Mouse (Mus musculus) MEL (cell line): ENCODE measurements around the gene Tppp3. TPM values are rescaled to one million over a fixed set of nuclear protein-coding genes. Genes with fewer than 3 reads are reported as not detected.

Experiments
- DNase-seq: peaks from one replicate; pipeline ENCODE4 v3.0.0; 2011; ENCODE audit warnings: low read depth, low spot score
- H3K27ac ChIP-seq: 2 replicates; pipeline ENCODE4 v1.5.1; 2012; ENCODE audit warnings: low read depth, mild to moderate bottlenecking, control low read depth, low read length, moderate library complexity; ENCODE audit not compliant: control insufficient read depth
- H3K27me3 ChIP-seq, 2 experiments: fragments of 150-350 bp in 1 of 2; sonication (generic) in 1 of 2; 2 replicates each; pipeline ENCODE4 v1.6.1; 2012; ENCODE audit warnings: low read length in 2 of 2, mild to moderate bottlenecking in 2 of 2, improper control_type of control experiment in 1 of 2, moderate library complexity in 1 of 2; ENCODE audit not compliant: insufficient read depth in 2 of 2, control insufficient read depth in 1 of 2
- H3K36me3 ChIP-seq, 2 experiments: 2 replicates each; pipeline ENCODE4 v1.6.1; 2012 to 2014; ENCODE audit warnings: low read length in 2 of 2, improper control_type of control experiment in 1 of 2, inconsistent platforms in 1 of 2, mild to moderate bottlenecking in 1 of 2; ENCODE audit not compliant: insufficient read depth in 2 of 2, control insufficient read depth in 1 of 2
- H3K4me1 ChIP-seq, 2 experiments: fragments of 150-350 bp in 1 of 2; sonication (generic) in 1 of 2; 2 replicates each; pipeline ENCODE4 v1.6.1; 2012; ENCODE audit warnings: low read length in 2 of 2, improper control_type of control experiment in 1 of 2, mild to moderate bottlenecking in 1 of 2; ENCODE audit not compliant: insufficient read depth in 2 of 2, control insufficient read depth in 1 of 2
- H3K4me3 ChIP-seq, 2 experiments: fragments of 150-350 bp in 1 of 2; sonication (generic) in 1 of 2; 2 replicates each; pipeline ENCODE4 v1.5.1; 2012; ENCODE audit warnings: low read depth in 2 of 2, low read length in 2 of 2, mild to moderate bottlenecking in 2 of 2, moderate library complexity in 2 of 2, control low read depth in 1 of 2, improper control_type of control experiment in 1 of 2; ENCODE audit not compliant: control insufficient read depth in 1 of 2, insufficient read depth in 1 of 2
- H3K79me2 ChIP-seq: 2 replicates; pipeline ENCODE4 v1.6.1; 2012; ENCODE audit warnings: mild to moderate bottlenecking, low read length, moderate library complexity; ENCODE audit not compliant: control insufficient read depth, poor library complexity, insufficient read depth
- H3K9ac ChIP-seq: 2 replicates; pipeline ENCODE4 v1.6.1; 2012; ENCODE audit warnings: low read depth, mild to moderate bottlenecking, control low read depth, low read length, moderate library complexity; ENCODE audit not compliant: control insufficient read depth, poor library complexity, severe bottlenecking
- H3K9me3 ChIP-seq: fragments of 150-350 bp; sonication (generic); replicated peaks from 2 replicates; pipeline ENCODE4 v1.6.1; 2012; ENCODE audit warnings: mild to moderate bottlenecking, low read length, improper control_type of control experiment, moderate library complexity; ENCODE audit not compliant: insufficient read depth
- BHLHE40 ChIP-seq: IDR thresholded peaks from 2 replicates; pipeline ENCODE4 v1.6.1; 2012; ENCODE audit warnings: low read depth, mild to moderate bottlenecking, inconsistent platforms, low read length, improper control_type of control experiment, borderline replicate concordance
- CHD1 ChIP-seq: IDR thresholded peaks from 2 replicates; pipeline ENCODE4 v1.6.1; 2012; ENCODE audit warnings: low read depth, mild to moderate bottlenecking, inconsistent platforms, low read length, improper control_type of control experiment
- CHD2 ChIP-seq: IDR thresholded peaks from 2 replicates; pipeline ENCODE4 v1.6.1; 2011; ENCODE audit warnings: low read length, improper control_type of control experiment
- CTCF ChIP-seq, 3 experiments: IDR thresholded peaks in 2 of 3; conservative IDR thresholded peaks in 1 of 3; 2 replicates each; pipeline ENCODE4 v1.5.1; 2011 to 2012; ENCODE audit warnings: low read length in 3 of 3, low read depth in 2 of 3, mild to moderate bottlenecking in 2 of 3, improper control_type of control experiment in 1 of 3, inconsistent platforms in 1 of 3, mixed read lengths in 1 of 3, moderate library complexity in 1 of 3; ENCODE audit not compliant: control insufficient read depth in 1 of 3, insufficient read depth in 1 of 3, poor library complexity in 1 of 3, severe bottlenecking in 1 of 3
- ELF1 ChIP-seq: IDR thresholded peaks from 2 replicates; pipeline ENCODE4 v1.6.1; 2014; ENCODE audit warnings: low read depth, mild to moderate bottlenecking, inconsistent platforms, low read length, improper control_type of control experiment, moderate library complexity
- GABPA ChIP-seq: IDR thresholded peaks from 2 replicates; pipeline ENCODE4 v1.6.1; 2012; ENCODE audit warnings: low read depth, mild to moderate bottlenecking, inconsistent platforms, low read length, improper control_type of control experiment, moderate library complexity
- JUND ChIP-seq: IDR thresholded peaks from 2 replicates; pipeline ENCODE4 v1.6.1; 2011; ENCODE audit warnings: low read depth, mild to moderate bottlenecking, improper control_type of control experiment, low read length
- MAFK ChIP-seq: IDR thresholded peaks from 2 replicates; pipeline ENCODE4 v1.6.1; 2011; ENCODE audit warnings: low read depth, mild to moderate bottlenecking, low read length, improper control_type of control experiment, borderline replicate concordance
- MAX ChIP-seq: IDR thresholded peaks from 2 replicates; pipeline ENCODE4 v1.6.1; 2011; ENCODE audit warnings: low read length, improper control_type of control experiment
- MXI1 ChIP-seq: IDR thresholded peaks from 2 replicates; pipeline ENCODE4 v1.6.1; 2011; ENCODE audit warnings: mild to moderate bottlenecking, low read depth, low read length, improper control_type of control experiment
- NELFE ChIP-seq: IDR thresholded peaks from 2 replicates; pipeline ENCODE4 v1.6.1; 2011; ENCODE audit warnings: low read depth, low read length, improper control_type of control experiment
- NRF1 ChIP-seq: IDR thresholded peaks from 2 replicates; pipeline ENCODE4 v1.6.1; 2014; ENCODE audit warnings: low read depth, mild to moderate bottlenecking, inconsistent platforms, low read length, improper control_type of control experiment, moderate library complexity; ENCODE audit not compliant: poor library complexity, insufficient read depth, severe bottlenecking
- POLR2A ChIP-seq, 2 experiments: IDR thresholded peaks; 2 replicates each; pipeline ENCODE4 v1.6.1; 2011 to 2012; ENCODE audit warnings: low read length in 2 of 2, mild to moderate bottlenecking in 2 of 2, control low read depth in 1 of 2, improper control_type of control experiment in 1 of 2, low read depth in 1 of 2, moderate library complexity in 1 of 2; ENCODE audit not compliant: control insufficient read depth in 1 of 2, insufficient read depth in 1 of 2, poor library complexity in 1 of 2
- POLR2AphosphoS5 ChIP-seq: IDR thresholded peaks from 2 replicates; pipeline ENCODE4 v1.6.1; 2012; ENCODE audit warnings: low read depth, borderline replicate concordance, mild to moderate bottlenecking, inconsistent platforms, low read length, moderate library complexity, mixed read lengths
- SIN3A ChIP-seq: IDR thresholded peaks from 2 replicates; pipeline ENCODE4 v1.6.1; 2012; ENCODE audit warnings: low read length, improper control_type of control experiment, inconsistent platforms
- SMC3 ChIP-seq: IDR thresholded peaks from 2 replicates; pipeline ENCODE4 v1.6.1; 2011; ENCODE audit warnings: low read depth, low read length, improper control_type of control experiment
- USF1 ChIP-seq: IDR thresholded peaks from 2 replicates; pipeline ENCODE4 v1.6.1; 2014; ENCODE audit warnings: low read depth, mild to moderate bottlenecking, inconsistent platforms, low read length, improper control_type of control experiment, moderate library complexity
- USF2 ChIP-seq, 2 experiments: IDR thresholded peaks; 2 replicates each; pipeline ENCODE4 v1.6.1; 2011 to 2012; ENCODE audit warnings: improper control_type of control experiment in 2 of 2, low read length in 2 of 2, borderline replicate concordance in 1 of 2, inconsistent platforms in 1 of 2, low read depth in 1 of 2, mild to moderate bottlenecking in 1 of 2; ENCODE audit not compliant: insufficient read depth in 1 of 2
- polyA plus RNA-seq, 2 experiments: library from polyadenylated mRNA; stranded (reverse) in 1 of 2; unstranded in 1 of 2; fragments of >175 nt in 1 of 2; fragments of >200 nt in 1 of 2; gene quantifications; 2 replicates each; pipeline versions ENCODE4 v1.2.1 to v1.2.4; 2012; ENCODE audit warnings: low replicate concordance in 2 of 2, low read depth in 1 of 2; ENCODE audit not compliant: insufficient read length in 2 of 2, insufficient read depth in 1 of 2, missing spikeins in 1 of 2
- total RNA-seq: library from RNA; depleted of rRNA; stranded (reverse); fragments of 300-350 nt; gene quantifications from 2 replicates; pipeline ENCODE4 v1.2.3, GENCODE M21; 2012

Gene Tppp3
- total and polyA plus RNA-seq, 3 experiments, result 0.81 to 1.7 TPM; not detected in 1

DNA sequence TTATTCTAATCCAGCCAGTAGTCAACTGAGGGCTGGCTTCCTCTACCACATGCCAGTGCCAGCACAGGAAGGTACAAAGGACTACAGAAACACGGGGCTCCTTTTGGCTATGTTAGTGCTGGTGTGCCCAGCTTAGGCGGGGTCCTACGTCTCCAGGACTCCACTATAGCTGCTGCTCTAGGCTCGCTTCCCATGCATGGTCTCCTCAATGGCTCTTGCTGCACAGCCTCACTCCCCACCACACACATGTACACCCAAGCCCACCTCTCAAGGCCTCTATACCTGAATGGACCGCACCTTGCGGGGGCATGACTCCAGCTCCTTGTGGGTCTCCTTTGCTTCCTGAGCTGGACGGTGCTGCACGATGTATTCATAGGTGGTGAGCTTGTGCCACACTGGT, 4.4 kb upstream of the Tppp3 start:
- Histone ChIP-seq H3K27me3 (no peaks in the 10 kb centered on the region), H3K4me1 (no peaks in the 10 kb centered on the region), H3K79me2 (no peaks in the 10 kb centered on the region), H3K4me3 (no peak overlapping the region), H3K27ac (no peak overlapping the region), H3K36me3 (no peaks in the 10 kb centered on the region), H3K9me3 (no peaks in the 10 kb centered on the region), H3K9ac (no peak overlapping the region)
- no peak for TF ChIP-seq ELF1
- no peak for TF ChIP-seq BHLHE40
- no peak for TF ChIP-seq POLR2AphosphoS5
- no peak for TF ChIP-seq MAX
- TF ChIP-seq GABPA, result no peak
- no peak for TF ChIP-seq NRF1
- TF ChIP-seq SMC3, result no peak
- no peak for TF ChIP-seq POLR2A (IDR thresholded peaks at IDR 0.05; ENCODE audit: control insufficient read depth in 1 of 2, insufficient read depth in 1 of 2, low read depth in 1 of 2, low read length in 2 of 2, poor library complexity in 1 of 2)
- no peak for TF ChIP-seq CHD1
- no peak for TF ChIP-seq MXI1
- TF ChIP-seq NELFE, result no peak
- TF ChIP-seq MAFK, result no peak
- TF ChIP-seq CHD2, result no peak
- TF ChIP-seq USF2 (IDR thresholded peaks at IDR 0.05; ENCODE audit: borderline replicate concordance in 1 of 2, insufficient read depth in 1 of 2, low read depth in 1 of 2, low read length in 2 of 2), result no peak
- no peak for DNase-seq

GRCm38 (mm10) chr8:105475254-105475653, 3.9 kb upstream of the Tppp3 start:
- no peaks in the 10 kb centered on the region for H3K36me3 ChIP-seq
- H3K4me3 ChIP-seq, result no peak overlapping the region
- TF ChIP-seq POLR2AphosphoS5 (no peak), JUND (no peak), MAX (no peak), CTCF (IDR thresholded peaks at IDR 0.05 in 2 of 3, conservative IDR thresholded peaks at IDR 0.05 in 1 of 3; ENCODE audit: control insufficient read depth in 1 of 3, insufficient read depth in 1 of 3, low read depth in 2 of 3, low read length in 3 of 3, poor library complexity in 1 of 3, severe bottlenecking in 1 of 3) (no peak), CHD1 (no peak), USF1 (no peak), SIN3A (no peak)
- no peaks in the 10 kb centered on the region for H3K9me3 ChIP-seq
- H3K4me1 ChIP-seq, result no peaks in the 10 kb centered on the region
- no peak overlapping the region for H3K27ac ChIP-seq
- no peaks in the 10 kb centered on the region for H3K27me3 ChIP-seq
- H3K79me2 ChIP-seq, result no peaks in the 10 kb centered on the region
- H3K9ac ChIP-seq, result no peak overlapping the region
- no peak for DNase-seq
